In the genomic region with DNA sequence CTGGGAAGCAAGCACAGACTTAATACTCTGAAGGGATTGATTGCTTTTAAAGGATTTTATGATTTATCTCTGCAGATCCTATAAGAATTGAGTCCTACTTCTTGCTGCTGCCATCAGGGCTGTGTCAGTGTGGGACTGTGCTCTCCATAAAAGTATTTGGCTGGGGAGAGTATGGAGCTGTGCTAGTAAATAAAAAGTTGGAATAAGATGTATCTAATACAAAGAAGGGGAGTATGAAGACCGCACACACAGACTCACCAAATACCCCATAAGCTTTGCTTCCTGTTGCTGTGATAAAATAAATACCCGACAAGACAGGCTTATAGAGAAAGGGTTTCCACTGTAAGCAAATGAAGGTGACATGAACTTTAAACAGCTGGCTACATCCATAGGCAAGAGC, we compare ENCODE assay signal across 17 mouse cellular contexts.
"Had no signal": no experiment of that assay in that cellular context is flagged by ENCODE, and none has a peak within 500 bp of the region (broad histone marks: within the 10 kb centered on the region; RNA-seq: fewer than 3 reads in every experiment).

No protein-coding gene starts in this region.

- H3K36me3 ChIP-seq: limb, embryonic 12.5 days; limb, embryonic 15.5 days had no signal

- H3K9me3 ChIP-seq: limb, embryonic 12.5 days; limb, embryonic 15.5 days had no signal

- H3K27me3 ChIP-seq: limb, embryonic 12.5 days; limb, embryonic 15.5 days had no signal

- DNase-seq: kidney, adult 18-20 months; kidney, adult 9 months; kidney, postnatal 36 days; left cerebral cortex, postnatal 4 days; liver, postnatal 0 days; lung, postnatal 14 days; midbrain, embryonic 14.5 days; right cerebral cortex, postnatal 4 days; thymus, postnatal 25 days had no signal

- H3K4me1 ChIP-seq: limb, embryonic 12.5 days; limb, embryonic 15.5 days had no signal

- H3K4me3 ChIP-seq: limb, embryonic 12.5 days; limb, embryonic 15.5 days had no signal

- H3K9ac ChIP-seq: limb, embryonic 12.5 days; limb, embryonic 15.5 days; liver, embryonic 14.5 days; liver, postnatal 0 days had no signal

- H3K27ac ChIP-seq: hindbrain, postnatal 0 days; limb, embryonic 12.5 days; limb, embryonic 15.5 days; liver, embryonic 14.5 days had no signal

- ATAC-seq: hindbrain, postnatal 0 days; inflammation-experienced regulatory T-cells, adult 6 months; intestine, embryonic 16.5 days; liver, postnatal 0 days had no signal

- H3K4me2 ChIP-seq: limb, embryonic 12.5 days; limb, embryonic 15.5 days; liver, embryonic 11.5 days; midbrain, embryonic 11.5 days had no signal
